Mouse (Mus musculus): Measurements from ENCODE around the gene Gpr142. TPM values are rescaled to one million over a fixed set of nuclear protein-coding genes. Genes with fewer than 3 reads are reported as not detected.

The Gpr142 gene
- not detected in 2 replicates for polyA plus RNA-seq (2015; fragmentation: Nextera tagmentation; extraction: Ambion mirVana)

DNA sequence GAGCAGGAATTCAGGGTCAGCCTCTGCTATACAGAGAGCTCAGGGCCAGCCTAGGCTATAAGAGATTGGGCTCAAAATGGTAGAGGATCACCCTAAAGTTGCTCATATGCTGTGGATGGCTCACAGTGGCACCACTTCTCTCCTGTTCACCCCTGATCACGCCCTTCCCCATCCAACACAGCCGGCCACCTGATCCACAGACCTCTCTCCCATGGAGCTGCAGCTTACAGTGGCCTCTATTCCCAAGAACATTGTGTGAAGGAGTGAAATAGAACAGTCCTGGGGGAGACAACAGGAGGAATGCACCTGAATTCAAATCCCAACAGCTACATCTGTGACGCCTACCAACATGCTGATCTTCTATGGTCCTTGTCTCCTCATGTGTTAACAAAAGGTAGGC lies at the start of gene Gpr142:
Gpr142 (plus strand) TSS at position 301 of the 400 bp plus-strand sequence.
- Histone ChIP-seq H3K9ac (no peak within 1 kb of the TSS), H3K36me3 (no peaks in the 10 kb centered on the region), H3K27ac (replicated peaks) (no peak within 1 kb of the TSS), H3K4me1 (peaks cover 11% of the 10 kb centered on the region), H3K4me3 (no peak within 1 kb of the TSS), H3K4me2 (no peak within 1 kb of the TSS), H3K9me3 (no peaks in the 10 kb centered on the region), H3K27me3 (replicated peaks) (peaks cover 29% of the 10 kb centered on the region)
- 79% methylated on average over 3 of the region's 3 CpGs for WGBS
- ATAC-seq (ENCODE audit: extremely low read depth, insufficient number of reproducible peaks, low FRiP score, low TSS enrichment): no peak

DNA sequence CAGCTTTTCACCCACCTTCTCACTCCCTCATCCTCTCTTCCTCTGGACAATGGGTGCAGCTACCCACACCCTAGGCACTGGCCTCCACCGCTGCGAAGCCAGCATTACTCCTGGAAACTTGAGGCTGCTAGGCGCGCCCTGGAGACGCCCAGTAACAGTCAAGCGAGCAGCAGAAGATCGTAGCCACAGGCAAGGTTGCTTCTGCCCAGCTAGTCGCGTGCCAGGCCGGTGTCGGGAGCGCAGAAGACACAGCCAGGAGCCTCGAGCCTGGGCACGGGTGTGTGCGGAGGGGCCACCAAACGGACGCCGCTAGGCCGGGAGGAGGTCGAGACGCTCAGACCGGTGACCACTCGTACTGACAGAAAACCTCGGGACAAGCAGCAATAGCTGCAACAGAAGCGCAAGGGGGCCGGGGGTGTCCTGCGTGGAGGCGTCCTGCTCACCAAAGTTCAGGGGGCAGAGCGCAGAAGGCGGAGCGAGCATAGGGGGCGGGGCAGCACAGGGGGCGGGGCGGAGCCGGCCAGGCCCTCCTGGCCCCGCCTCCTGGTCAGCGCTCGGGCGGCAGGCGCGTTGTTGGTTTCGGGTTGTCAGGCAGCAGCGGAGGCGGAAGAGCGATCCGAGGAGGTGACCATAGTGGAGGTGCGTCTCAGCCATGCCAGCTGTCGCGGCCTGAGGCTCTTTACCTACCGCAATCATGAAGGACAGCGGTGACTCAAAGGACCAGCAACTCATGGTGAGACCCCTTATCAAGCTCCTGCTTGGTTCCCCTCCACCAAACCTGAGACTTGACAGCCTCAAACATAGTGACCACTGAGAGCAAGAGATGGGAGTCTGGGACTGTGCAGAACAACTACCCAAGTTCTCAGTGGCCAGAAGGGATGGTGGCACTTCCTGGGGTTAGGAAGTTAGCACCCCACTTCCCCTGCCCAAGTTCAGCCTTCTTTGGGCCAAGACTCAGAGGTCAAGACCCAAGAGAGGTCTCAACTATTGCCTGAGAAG lies 33.6 kb upstream of the Gpr142 start, which contains the start of gene Kif19a:
Kif19a (plus strand) TSS at position 569 of the 999 bp plus-strand sequence.
- Histone ChIP-seq H3K27me3 (replicated peaks) (peaks cover 70% of the 10 kb centered on the region), H3K9ac (peak within 1 kb of the TSS; percentile 75), H3K4me3 (peak within 1 kb of the TSS; percentile 60), H3K4me1 (peaks cover 4% of the 10 kb centered on the region), H3K27ac (replicated peaks) (no peak within 1 kb of the TSS), H3K36me3 (no peaks in the 10 kb centered on the region), H3K4me2 (peak within 1 kb of the TSS; percentile 91), H3K9me3 (no peaks in the 10 kb centered on the region)
- WGBS: 4% methylated on average over 51 of the region's 51 CpGs
- ATAC-seq (ENCODE audit: extremely low read depth, insufficient number of reproducible peaks, low FRiP score, low TSS enrichment): no peak; the same call in 1 of the 2 replicates

DNA sequence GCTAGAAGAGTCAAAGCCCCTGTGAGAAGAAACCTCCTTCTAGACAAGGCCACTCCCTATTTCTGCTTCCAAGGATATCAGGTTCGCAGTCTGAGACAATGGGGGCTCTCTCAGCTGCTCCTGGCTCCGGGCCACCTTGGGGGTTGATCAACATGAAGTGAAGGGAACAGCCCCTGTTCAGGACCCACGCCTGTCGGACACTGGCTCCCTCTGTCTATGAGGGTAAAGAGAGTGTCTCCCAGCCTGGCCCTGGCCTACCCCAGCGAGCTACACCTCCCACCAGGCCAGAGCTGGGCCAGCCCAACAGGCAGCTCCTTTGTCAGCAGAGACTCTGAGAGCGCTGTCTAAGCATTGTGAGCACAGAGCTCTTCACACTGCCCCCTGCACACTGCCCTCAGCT lies 28.8 kb upstream of the Gpr142 start:
- WGBS: 47% methylated on average over 6 of the region's 6 CpGs
- Histone ChIP-seq H3K4me2 (no peak overlapping the region), H3K27me3 (replicated peaks) (peaks cover 35% of the 10 kb centered on the region), H3K9me3 (no peaks in the 10 kb centered on the region), H3K27ac (replicated peaks) (no peak overlapping the region), H3K9ac (no peak overlapping the region), H3K4me3 (no peak overlapping the region), H3K36me3 (no peaks in the 10 kb centered on the region), H3K4me1 (peaks cover 4% of the 10 kb centered on the region)
- ATAC-seq (ENCODE audit: extremely low read depth, insufficient number of reproducible peaks, low FRiP score, low TSS enrichment): no peak

DNA sequence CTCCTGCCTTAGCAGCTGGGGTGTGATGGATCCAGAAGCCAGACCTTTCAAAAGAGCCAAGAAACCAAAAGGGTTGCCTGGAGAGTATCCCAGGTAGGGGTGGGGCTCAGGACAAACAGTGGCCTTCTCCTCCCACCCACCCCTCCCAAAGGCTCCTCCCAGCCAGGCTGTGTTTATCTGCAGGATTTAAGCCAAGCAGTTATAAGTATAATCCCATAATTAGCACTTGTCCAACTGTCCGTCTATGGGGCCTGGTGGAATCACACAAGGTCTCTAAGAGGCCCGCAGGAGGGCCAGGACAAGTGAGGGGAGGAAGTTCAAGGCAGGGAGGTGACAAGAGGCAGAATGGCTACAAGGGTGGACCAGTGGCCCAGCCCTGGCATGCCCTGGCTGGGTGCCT lies 26.8 kb upstream of the Gpr142 start:
- H3K4me1 ChIP-seq: no peaks in the 10 kb centered on the region
- H3K27ac ChIP-seq (replicated peaks): no peak overlapping the region
- no peaks in the 10 kb centered on the region for H3K36me3 ChIP-seq
- no peaks in the 10 kb centered on the region for H3K9me3 ChIP-seq
- no peak for ATAC-seq (ENCODE audit: extremely low read depth, insufficient number of reproducible peaks, low FRiP score, low TSS enrichment)
- 66% methylated on average over 2 of the region's 2 CpGs for whole genome bisulfite sequencing
- peaks cover 34% of the 10 kb centered on the region for H3K27me3 ChIP-seq (replicated peaks)
- H3K4me2 ChIP-seq: no peak overlapping the region
- H3K4me3 ChIP-seq: no peak overlapping the region
- H3K9ac ChIP-seq: no peak overlapping the region

DNA sequence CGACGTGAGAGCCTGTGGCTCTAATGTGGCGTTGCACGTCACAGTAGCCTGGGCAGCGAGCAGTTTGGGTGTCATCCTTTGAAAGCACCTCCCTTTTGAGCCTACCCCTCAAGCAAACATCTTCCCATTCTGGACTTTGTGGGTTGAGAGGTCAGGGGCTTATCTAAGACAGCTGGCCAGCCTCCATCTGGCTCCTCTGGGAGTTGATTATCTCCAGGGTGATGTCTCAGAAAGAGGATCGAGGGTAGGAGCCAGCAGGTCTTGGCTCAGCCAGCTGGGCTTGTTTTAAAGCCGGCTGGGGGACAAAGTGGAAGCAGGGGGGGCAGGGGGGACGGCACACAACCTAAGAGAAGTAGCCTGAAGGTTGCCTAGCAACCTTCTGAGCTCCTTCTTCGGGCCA lies 18.6 kb upstream of the Gpr142 start:
- Histone ChIP-seq H3K27ac (replicated peaks) (no peak overlapping the region), H3K9ac (no peak overlapping the region), H3K36me3 (no peaks in the 10 kb centered on the region), H3K27me3 (replicated peaks) (peaks cover 96% of the 10 kb centered on the region), H3K4me2 (no peak overlapping the region), H3K9me3 (no peaks in the 10 kb centered on the region), H3K4me1 (peaks cover 22% of the 10 kb centered on the region), H3K4me3 (no peak overlapping the region)
- WGBS: 23% methylated on average over 9 of the region's 9 CpGs
- no peak for ATAC-seq (ENCODE audit: extremely low read depth, insufficient number of reproducible peaks, low FRiP score, low TSS enrichment)

DNA sequence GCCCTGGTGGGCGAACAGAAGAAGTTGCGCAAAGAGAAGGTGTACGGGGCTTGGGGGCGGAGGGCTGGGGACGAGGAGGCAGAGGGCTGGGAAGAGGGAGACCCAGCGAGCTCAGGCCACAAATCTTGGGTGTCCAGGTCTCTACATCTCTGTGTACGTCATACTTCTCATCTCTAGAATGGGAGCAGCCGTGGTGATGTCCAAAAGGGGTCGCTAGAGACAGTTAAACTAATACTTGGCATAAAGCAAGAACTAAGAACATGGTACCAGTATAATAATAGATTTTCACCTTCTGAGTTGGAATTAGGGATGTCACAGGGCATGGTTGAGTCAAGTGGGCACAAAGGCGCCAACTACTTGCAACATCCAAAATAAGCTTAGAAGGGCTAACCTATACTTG lies 12.8 kb upstream of the Gpr142 start:
- no peak for ATAC-seq (ENCODE audit: extremely low read depth, insufficient number of reproducible peaks, low FRiP score, low TSS enrichment)
- H3K36me3 ChIP-seq: no peaks in the 10 kb centered on the region
- H3K9ac ChIP-seq: peak overlapping the region; percentile 66
- no peaks in the 10 kb centered on the region for H3K9me3 ChIP-seq
- H3K4me2 ChIP-seq: peak overlapping the region; percentile 65
- H3K4me3 ChIP-seq: peak overlapping the region; percentile 44
- no peak overlapping the region for H3K27ac ChIP-seq (replicated peaks)
- H3K27me3 ChIP-seq (replicated peaks): peaks cover 99% of the 10 kb centered on the region
- WGBS: 41% methylated on average over 10 of the region's 10 CpGs
- H3K4me1 ChIP-seq: peaks cover 17% of the 10 kb centered on the region

DNA sequence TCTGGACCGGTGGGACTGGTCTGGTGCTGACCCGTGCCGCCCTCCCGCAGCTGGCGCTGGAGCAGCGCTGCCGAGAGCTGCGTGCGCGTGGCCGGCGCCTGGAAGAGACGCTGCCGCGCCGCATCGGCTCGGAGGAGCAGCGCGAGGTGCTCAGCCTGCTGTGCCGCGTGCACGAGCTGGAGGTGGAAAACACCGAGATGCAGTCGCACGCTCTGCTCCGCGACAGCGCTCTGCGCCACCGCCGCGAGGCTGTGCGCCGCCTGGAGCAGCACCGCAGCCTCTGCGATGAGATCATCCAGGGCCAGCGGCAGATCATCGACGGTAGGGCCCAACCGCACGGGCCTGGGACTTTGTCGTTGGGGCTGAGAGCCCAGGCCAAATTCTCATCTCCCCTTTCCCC lies 12.4 kb upstream of the Gpr142 start:
- WGBS: 1% methylated on average over 43 of the region's 43 CpGs
- ATAC-seq (ENCODE audit: extremely low read depth, insufficient number of reproducible peaks, low FRiP score, low TSS enrichment): no peak

DNA sequence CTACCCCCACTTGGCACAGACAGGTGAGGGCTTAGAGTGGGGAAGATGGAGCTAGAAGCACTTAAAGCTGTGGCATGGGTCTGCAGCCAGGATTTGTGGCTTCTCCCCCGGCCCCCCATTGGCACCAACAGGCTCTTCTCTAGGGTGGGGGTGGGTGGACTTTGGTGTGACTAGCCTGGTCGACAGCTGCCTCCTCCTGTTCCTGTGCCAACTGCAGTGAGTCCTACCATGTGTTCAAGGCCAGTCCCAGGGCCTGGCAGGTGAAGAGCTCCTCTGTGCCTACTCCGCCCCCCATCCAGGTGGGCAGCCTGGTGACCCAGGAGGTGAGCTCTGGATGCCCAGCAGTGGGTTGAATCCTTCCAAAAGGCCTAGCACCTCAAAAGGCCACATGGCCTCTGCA lies 11.1 kb upstream of the Gpr142 start:
- H3K9ac ChIP-seq: no peak overlapping the region
- ATAC-seq (ENCODE audit: extremely low read depth, insufficient number of reproducible peaks, low FRiP score, low TSS enrichment): no peak
- peaks cover 27% of the 10 kb centered on the region for H3K4me1 ChIP-seq
- H3K27ac ChIP-seq (replicated peaks): no peak overlapping the region
- no peak overlapping the region for H3K4me3 ChIP-seq
- H3K9me3 ChIP-seq: no peaks in the 10 kb centered on the region
- H3K27me3 ChIP-seq (replicated peaks): peaks cover 99% of the 10 kb centered on the region
- no peaks in the 10 kb centered on the region for H3K36me3 ChIP-seq
- WGBS: 69% methylated on average over 3 of the region's 3 CpGs
- H3K4me2 ChIP-seq: no peak overlapping the region

More for the DNA sequence above, 12.4 kb upstream of the Gpr142 start:
- H3K4me2 ChIP-seq: peak overlapping the region; percentile 65
- H3K27me3 ChIP-seq (replicated peaks): peaks cover 99% of the 10 kb centered on the region
- no peak overlapping the region for H3K27ac ChIP-seq (replicated peaks)
- H3K9me3 ChIP-seq: no peaks in the 10 kb centered on the region
- H3K4me3 ChIP-seq: peak overlapping the region; percentile 44
- H3K4me1 ChIP-seq: peaks cover 16% of the 10 kb centered on the region
- peak overlapping the region; percentile 66 for H3K9ac ChIP-seq
- H3K36me3 ChIP-seq: no peaks in the 10 kb centered on the region

DNA sequence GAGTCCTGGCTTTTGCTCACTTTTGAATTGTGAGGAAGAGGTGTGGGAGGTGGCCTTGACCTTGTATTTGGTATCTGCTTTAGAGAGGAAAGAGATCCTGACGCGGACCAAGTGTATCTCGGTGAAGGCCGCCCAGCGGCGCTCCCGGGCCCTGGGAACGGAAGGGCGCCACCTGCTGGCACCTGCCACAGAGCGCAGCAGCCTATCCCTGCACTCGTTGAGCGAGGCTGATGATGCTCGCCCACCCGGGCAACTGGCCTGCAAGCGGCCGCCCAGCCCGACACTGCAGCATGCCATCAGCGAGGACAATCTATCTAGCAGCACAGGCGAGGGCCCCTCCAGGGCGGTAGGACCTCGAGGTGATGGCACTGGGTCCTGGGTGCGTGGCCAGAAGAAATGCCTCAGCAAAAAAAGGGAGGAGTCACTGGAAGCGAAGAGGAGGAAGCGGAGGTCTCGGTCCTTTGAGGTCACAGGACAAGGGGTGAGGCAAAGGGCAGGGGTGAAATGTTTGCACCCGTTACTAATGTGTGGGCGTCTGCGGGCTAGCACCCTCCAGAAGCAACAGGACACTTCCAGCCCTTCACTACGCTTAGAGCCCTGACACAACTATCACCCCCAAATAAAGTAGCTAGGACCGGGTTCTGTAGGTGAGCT lies 9.5 kb upstream of the Gpr142 start:
- H3K4me2 ChIP-seq: peak overlapping the region; percentile 61
- ATAC-seq (ENCODE audit: extremely low read depth, insufficient number of reproducible peaks, low FRiP score, low TSS enrichment): no peak
- peak overlapping the region; percentile 30 for H3K4me3 ChIP-seq
- no peak overlapping the region for H3K27ac ChIP-seq (replicated peaks)
- H3K36me3 ChIP-seq: no peaks in the 10 kb centered on the region
- no peaks in the 10 kb centered on the region for H3K9me3 ChIP-seq
- H3K27me3 ChIP-seq (replicated peaks): peaks cover 99% of the 10 kb centered on the region
- H3K4me1 ChIP-seq: peaks cover 27% of the 10 kb centered on the region
- no peak overlapping the region for H3K9ac ChIP-seq
- 10% methylated on average over 30 of the region's 30 CpGs for WGBS

DNA sequence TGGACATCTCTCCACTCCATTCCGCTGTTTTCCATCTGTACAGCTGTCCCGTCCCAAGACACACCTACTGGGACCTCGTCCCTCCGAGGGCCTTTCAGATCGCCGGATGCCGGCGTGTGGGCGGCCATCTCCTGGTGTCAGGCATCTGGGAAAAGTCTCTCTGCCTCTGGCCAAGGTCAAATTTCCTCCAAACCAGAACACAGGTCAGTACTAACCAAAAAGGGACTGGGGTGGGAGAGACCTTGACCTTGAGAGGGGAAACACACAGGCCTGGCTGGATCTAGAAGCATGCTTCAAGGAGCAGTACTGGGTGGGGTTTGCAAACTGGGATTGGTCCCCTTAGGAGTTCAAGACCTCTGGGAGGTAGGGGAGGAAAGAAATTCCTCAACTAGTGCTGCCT lies 9.0 kb upstream of the Gpr142 start:
- peaks cover 99% of the 10 kb centered on the region for H3K27me3 ChIP-seq (replicated peaks)
- peaks cover 27% of the 10 kb centered on the region for H3K4me1 ChIP-seq
- H3K27ac ChIP-seq (replicated peaks): no peak overlapping the region
- H3K36me3 ChIP-seq: no peaks in the 10 kb centered on the region
- WGBS: 48% methylated on average over 9 of the region's 9 CpGs
- H3K9ac ChIP-seq: no peak overlapping the region
- H3K4me3 ChIP-seq: no peak overlapping the region
- H3K9me3 ChIP-seq: no peaks in the 10 kb centered on the region
- ATAC-seq (ENCODE audit: extremely low read depth, insufficient number of reproducible peaks, low FRiP score, low TSS enrichment): no peak
- H3K4me2 ChIP-seq: no peak overlapping the region

DNA sequence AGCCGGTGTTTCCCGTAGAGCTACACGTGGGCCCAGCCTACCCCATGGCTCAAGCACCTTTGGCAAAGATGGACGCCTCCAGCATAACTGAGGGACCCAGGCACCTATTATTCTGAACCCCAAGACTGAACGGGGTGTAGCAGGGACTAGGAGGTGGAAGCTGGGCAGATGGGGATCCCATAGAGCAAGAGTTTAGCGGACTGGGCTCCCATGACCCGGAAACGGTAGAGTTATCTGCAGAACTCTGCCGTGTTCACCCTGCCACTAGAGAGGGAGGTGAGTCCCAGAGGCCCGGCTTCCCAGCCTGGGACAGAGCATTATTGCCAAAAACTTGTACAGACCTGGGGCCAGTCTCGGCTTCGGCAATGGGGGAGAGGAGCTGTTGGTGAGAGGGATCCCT lies 8.6 kb upstream of the Gpr142 start:
- Histone ChIP-seq H3K9me3 (no peaks in the 10 kb centered on the region), H3K4me1 (peaks cover 29% of the 10 kb centered on the region), H3K27ac (replicated peaks) (no peak overlapping the region), H3K4me2 (no peak overlapping the region), H3K36me3 (no peaks in the 10 kb centered on the region), H3K9ac (no peak overlapping the region), H3K4me3 (no peak overlapping the region), H3K27me3 (replicated peaks) (peaks cover 99% of the 10 kb centered on the region)
- no peak for ATAC-seq (ENCODE audit: extremely low read depth, insufficient number of reproducible peaks, low FRiP score, low TSS enrichment)
- 59% methylated on average over 12 of the region's 12 CpGs for WGBS

Measured in heart, embryonic 13.5 days (tissue).